In genomic region chr4:149144459-149144858, GRCm38 (mm10) we compare ENCODE assay signal across 9 mouse cellular contexts. TPM values are rescaled to one million over a fixed set of nuclear protein-coding genes. Genes with fewer than 3 reads are reported as not detected.
DNase-seq lines count a peak whose midpoint lies in the region; ATAC-seq and TF ChIP-seq lines count a peak whose summit lies in the region.
"Had no signal": no experiment of that assay in that cellular context is flagged by ENCODE, and none has a peak within 500 bp of the region (broad histone marks: within the 10 kb centered on the region; RNA-seq: fewer than 3 reads in every experiment).

No protein-coding gene starts in this region.

- peak; percentile 77 for ATAC-seq in embryonic facial prominence, embryonic 15.5 days (ENCODE audit: insufficient number of reproducible peaks, low FRiP score, low TSS enrichment, low read depth)
- peak; percentile 46; the same call in 1 of the 2 replicates for ATAC-seq in heart, embryonic 11.5 days (replicated peaks; ENCODE audit: insufficient number of reproducible peaks, low FRiP score, low TSS enrichment)
- ATAC-seq in kidney, embryonic 16.5 days (ENCODE audit: low FRiP score, low TSS enrichment), result peak; percentile 90

- no peak overlapping the region for H3K4me3 ChIP-seq in bone marrow macrophage, adult 2 months (ENCODE audit: insufficient read depth, low read length)
- no peak overlapping the region for H3K4me3 ChIP-seq in embryonic facial prominence, embryonic 15.5 days (replicated peaks)
- no peak overlapping the region for H3K4me3 ChIP-seq in heart, embryonic 11.5 days (ENCODE audit: low read depth, low read length)
- no peak overlapping the region for H3K4me3 ChIP-seq in kidney, embryonic 16.5 days (ENCODE audit: low read length)
- H3K4me3 ChIP-seq: erythroblast, embryonic 14.5 days had no signal

- TF ChIP-seq CTCF in bone marrow macrophage, adult 2 months (IDR thresholded peaks at IDR 0.05; ENCODE audit: low read depth, low read length), result peak; percentile 97

- no peaks in the 10 kb centered on the region for H3K9me3 ChIP-seq in embryonic facial prominence, embryonic 15.5 days (replicated peaks)
- H3K9me3 ChIP-seq in heart, embryonic 11.5 days (replicated peaks; ENCODE audit: control insufficient read depth, low read length), result no peaks in the 10 kb centered on the region
- H3K9me3 ChIP-seq in kidney, embryonic 16.5 days (ENCODE audit: low read length), result no peaks in the 10 kb centered on the region

- no peak for TF ChIP-seq POLR2A in bone marrow macrophage, adult 2 months (IDR thresholded peaks at IDR 0.05; ENCODE audit: borderline replicate concordance, low read depth, low read length)

- no peak overlapping the region for H3K4me2 ChIP-seq in embryonic facial prominence, embryonic 15.5 days (replicated peaks)
- no peak overlapping the region for H3K4me2 ChIP-seq in heart, embryonic 11.5 days
- H3K4me2 ChIP-seq in kidney, embryonic 16.5 days (replicated peaks; ENCODE audit: low read depth, low read length), result no peak overlapping the region

- H3K9ac ChIP-seq in embryonic facial prominence, embryonic 15.5 days, result no peak overlapping the region
- no peak overlapping the region for H3K9ac ChIP-seq in heart, embryonic 11.5 days (ENCODE audit: low read depth, low read length)
- H3K9ac ChIP-seq in kidney, embryonic 16.5 days (replicated peaks; ENCODE audit: low read length), result no peak overlapping the region; the same call in 1 of the 2 replicates

- no peaks in the 10 kb centered on the region for H3K4me1 ChIP-seq in bone marrow macrophage, adult 2 months (ENCODE audit: control insufficient read depth, insufficient read depth, low read length)
- peaks cover 6% of the 10 kb centered on the region for H3K4me1 ChIP-seq in embryonic facial prominence, embryonic 15.5 days
- H3K4me1 ChIP-seq in heart, embryonic 11.5 days (ENCODE audit: control insufficient read depth, insufficient read depth, low read length), result peaks cover 8% of the 10 kb centered on the region
- peaks cover 9% of the 10 kb centered on the region; the same call in 1 of the 2 replicates for H3K4me1 ChIP-seq in kidney, embryonic 16.5 days (ENCODE audit: insufficient read depth, low read length)

- no peaks in the 10 kb centered on the region for H3K27me3 ChIP-seq in embryonic facial prominence, embryonic 15.5 days
- no peaks in the 10 kb centered on the region for H3K27me3 ChIP-seq in heart, embryonic 11.5 days (ENCODE audit: control insufficient read depth, insufficient read depth, low read length)
- no peaks in the 10 kb centered on the region for H3K27me3 ChIP-seq in kidney, embryonic 16.5 days (ENCODE audit: insufficient read depth, low read length)

- no peaks in the 10 kb centered on the region; the same call in 1 of the 2 replicates for H3K36me3 ChIP-seq in embryonic facial prominence, embryonic 15.5 days
- H3K36me3 ChIP-seq in heart, embryonic 11.5 days (ENCODE audit: control insufficient read depth, insufficient read depth, low read length), result no peaks in the 10 kb centered on the region
- H3K36me3 ChIP-seq in kidney, embryonic 16.5 days (ENCODE audit: insufficient read depth, low read length), result no peaks in the 10 kb centered on the region

- WGBS in embryonic facial prominence, embryonic 15.5 days, result 8% methylated on average over 3 of the region's 3 CpGs
- 8% methylated on average over 3 of the region's 3 CpGs for WGBS in heart, embryonic 11.5 days (ENCODE audit: insufficient replicate concordance)
- 1% methylated on average over 3 of the region's 3 CpGs for WGBS in kidney, embryonic 16.5 days

- no peak overlapping the region for H3K27ac ChIP-seq in bone marrow macrophage, adult 2 months (ENCODE audit: insufficient read depth, low read depth, low read length)
- H3K27ac ChIP-seq in embryonic facial prominence, embryonic 15.5 days (replicated peaks), result no peak overlapping the region
- H3K27ac ChIP-seq in heart, embryonic 11.5 days (ENCODE audit: low read depth, low read length), result no peak overlapping the region
- no peak overlapping the region for H3K27ac ChIP-seq in kidney, embryonic 16.5 days (ENCODE audit: low read length)

- DNase-seq in CD4-positive helper T cell, adult 2 months (ENCODE audit: low read depth, low spot score), result peak; percentile 78
- DNase-seq in liver, result peak; percentile 77
- DNase-seq in naive thymus-derived CD4-positive, alpha-beta T cell, adult 2 months (ENCODE audit: low read depth), result peak; percentile 92
- peak; percentile 72 to 88 for DNase-seq in spleen, postnatal 4 days (ENCODE audit: low spot score in 2 of 2)

RNA-seq across cellular contexts. Expression of gene Cenps, which starts 7.0 kb away (rescaled TPM):
- 7.2 and 7.3 TPM in 2 replicates for polyA plus RNA-seq in bone marrow macrophage, adult 2 months (2012; ENCODE audit: insufficient read depth, insufficient read length, missing spikeins)
- 26.5 and 28.5 TPM in 2 replicates for polyA plus RNA-seq in embryonic facial prominence, embryonic 15.5 days (2015; fragmentation: Nextera tagmentation; extraction: Ambion mirVana)
- polyA plus RNA-seq in heart, embryonic 11.5 days (2014; fragmentation: Nextera tagmentation; extraction: Ambion mirVana), result 30.1 and 33.3 TPM in 2 replicates
- 34.0 and 36.3 TPM in 2 replicates for polyA plus RNA-seq in kidney, embryonic 16.5 days (2015; fragmentation: Nextera tagmentation; extraction: Ambion mirVana)

RNA-seq across cellular contexts. Expression of gene Cort, which starts 17.9 kb away (rescaled TPM):
- not detected in 2 replicates for polyA plus RNA-seq in bone marrow macrophage, adult 2 months (2012; ENCODE audit: insufficient read depth, insufficient read length, missing spikeins)
- 0.35 TPM in 1 of 2 replicates, not detected in the other for polyA plus RNA-seq in embryonic facial prominence, embryonic 15.5 days (2015; fragmentation: Nextera tagmentation; extraction: Ambion mirVana)
- polyA plus RNA-seq in heart, embryonic 11.5 days (2014; fragmentation: Nextera tagmentation; extraction: Ambion mirVana), result 0.24 and 0.46 TPM in 2 replicates
- 0.27 and 0.41 TPM in 2 replicates for polyA plus RNA-seq in kidney, embryonic 16.5 days (2015; fragmentation: Nextera tagmentation; extraction: Ambion mirVana)

RNA-seq across cellular contexts. Expression of gene Pgd, which starts 22.1 kb away (rescaled TPM):
- 365 and 378 TPM in 2 replicates for polyA plus RNA-seq in bone marrow macrophage, adult 2 months (2012; ENCODE audit: insufficient read depth, insufficient read length, missing spikeins)
- polyA plus RNA-seq in embryonic facial prominence, embryonic 15.5 days (2015; fragmentation: Nextera tagmentation; extraction: Ambion mirVana), result 104 and 106 TPM in 2 replicates
- polyA plus RNA-seq in heart, embryonic 11.5 days (2014; fragmentation: Nextera tagmentation; extraction: Ambion mirVana), result 37.2 and 37.8 TPM in 2 replicates
- 142 and 146 TPM in 2 replicates for polyA plus RNA-seq in kidney, embryonic 16.5 days (2015; fragmentation: Nextera tagmentation; extraction: Ambion mirVana)

RNA-seq across cellular contexts. Expression of gene Dffa, which starts 40.5 kb away (rescaled TPM):
- polyA plus RNA-seq in bone marrow macrophage, adult 2 months (2012; ENCODE audit: insufficient read depth, insufficient read length, missing spikeins), result 18.5 and 20.8 TPM in 2 replicates
- 31.9 and 35.0 TPM in 2 replicates for polyA plus RNA-seq in embryonic facial prominence, embryonic 15.5 days (2015; fragmentation: Nextera tagmentation; extraction: Ambion mirVana)
- 34.2 and 35.9 TPM in 2 replicates for polyA plus RNA-seq in heart, embryonic 11.5 days (2014; fragmentation: Nextera tagmentation; extraction: Ambion mirVana)
- 39.0 and 40.2 TPM in 2 replicates for polyA plus RNA-seq in kidney, embryonic 16.5 days (2015; fragmentation: Nextera tagmentation; extraction: Ambion mirVana)

RNA-seq across cellular contexts. Expression of gene Pex14, which starts 44.8 kb away (rescaled TPM):
- 19.6 and 19.7 TPM in 2 replicates for polyA plus RNA-seq in bone marrow macrophage, adult 2 months (2012; ENCODE audit: insufficient read depth, insufficient read length, missing spikeins)
- polyA plus RNA-seq in embryonic facial prominence, embryonic 15.5 days (2015; fragmentation: Nextera tagmentation; extraction: Ambion mirVana), result 47.9 and 49.4 TPM in 2 replicates
- polyA plus RNA-seq in heart, embryonic 11.5 days (2014; fragmentation: Nextera tagmentation; extraction: Ambion mirVana), result 33.5 and 37.2 TPM in 2 replicates
- 65.0 and 67.3 TPM in 2 replicates for polyA plus RNA-seq in kidney, embryonic 16.5 days (2015; fragmentation: Nextera tagmentation; extraction: Ambion mirVana)
